ENCODE assay signal across 8 mouse cellular contexts in the genomic region with DNA sequence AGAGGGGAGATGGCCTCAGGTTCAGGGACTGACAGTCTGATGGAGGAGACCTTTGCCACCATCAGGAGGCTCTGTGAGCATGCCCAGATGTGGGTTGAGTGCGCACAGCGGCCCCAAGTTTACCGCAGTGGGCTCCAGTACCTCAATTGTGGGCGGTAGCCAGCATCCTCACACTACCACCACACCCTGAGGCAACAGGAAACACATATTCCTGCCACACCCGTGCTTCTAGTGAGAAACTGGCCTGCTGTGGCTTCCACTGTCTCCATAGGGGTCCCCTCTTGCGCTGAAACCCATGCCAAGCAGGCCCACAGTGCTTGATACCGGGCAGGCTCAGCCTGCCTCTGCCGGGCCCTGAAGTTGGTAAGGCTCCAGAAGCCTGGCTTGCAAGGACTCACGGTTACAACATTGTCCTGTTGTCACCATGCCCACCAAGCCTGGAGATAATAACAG. TPM values are rescaled to one million over a fixed set of nuclear protein-coding genes. Genes with fewer than 3 reads are reported as not detected.
DNase-seq lines count a peak whose midpoint lies in the region; ATAC-seq and TF ChIP-seq lines count a peak whose summit lies in the region.

No protein-coding gene starts in this region.

- peaks cover 26% of the 10 kb centered on the region for H3K4me1 ChIP-seq in kidney, embryonic 16.5 days (ENCODE audit: insufficient read depth, low read length)
- peaks cover 17% of the 10 kb centered on the region for H3K4me1 ChIP-seq in bone marrow, adult 2 months (ENCODE audit: control insufficient read depth, insufficient read depth, low read length)
- H3K4me1 ChIP-seq in lung, embryonic 14.5 days (ENCODE audit: insufficient read depth): peaks cover 9% of the 10 kb centered on the region

- no peaks in the 10 kb centered on the region for H3K27me3 ChIP-seq in kidney, embryonic 16.5 days (ENCODE audit: insufficient read depth, low read length)
- H3K27me3 ChIP-seq in lung, embryonic 14.5 days (ENCODE audit: insufficient read depth, low read length): no peaks in the 10 kb centered on the region

- 0 out of 2 replicates have a peak, but pooled peaks have one; percentile 14 for ATAC-seq in kidney, embryonic 16.5 days (ENCODE audit: low FRiP score, low TSS enrichment)
- peak; percentile 43 for ATAC-seq in lung, embryonic 14.5 days (ENCODE audit: insufficient read depth)

- H3K4me3 ChIP-seq in kidney, embryonic 16.5 days (ENCODE audit: low read length): no peak overlapping the region
- no peak overlapping the region for H3K4me3 ChIP-seq in bone marrow, adult 2 months (replicated peaks; ENCODE audit: control insufficient read depth, low read depth, low read length)
- H3K4me3 ChIP-seq in lung, embryonic 14.5 days (ENCODE audit: low read depth, low read length): no peak overlapping the region

- no peak; the same call in 1 of the 2 replicates for TF ChIP-seq CTCF in bone marrow, adult 2 months (IDR thresholded peaks at IDR 0.05; ENCODE audit: control insufficient read depth, insufficient read depth, low read length)
- no peak for TF ChIP-seq CTCF in lung, embryonic 14.5 days (IDR thresholded peaks at IDR 0.05; ENCODE audit: low read depth)

- H3K9me3 ChIP-seq in kidney, embryonic 16.5 days (ENCODE audit: low read length): no peaks in the 10 kb centered on the region
- no peaks in the 10 kb centered on the region for H3K9me3 ChIP-seq in lung, embryonic 14.5 days (ENCODE audit: low read depth, low read length)

- 60% methylated on average over 9 of the region's 9 CpGs for WGBS in kidney, embryonic 16.5 days
- WGBS in bone marrow, adult 2 months: 4% methylated on average over 9 of the region's 9 CpGs
- 50% methylated on average over 9 of the region's 9 CpGs for WGBS in lung, embryonic 14.5 days

- DNase-seq in kidney, adult 18-20 months: no peak
- DNase-seq in heart, postnatal 14 days: peak; percentile 54 to 64
- DNase-seq in lung, embryonic 14.5 days: peak; percentile 30
- peak; percentile 55 for DNase-seq in thymus, postnatal 14 days
- DNase-seq in frontal cortex, postnatal 14 days (ENCODE audit: low spot score in 2 of 2): no peak
- no peak for DNase-seq in left cerebral cortex, adult 8-10 months (ENCODE audit: low spot score in 2 of 2)

- peak overlapping the region; percentile 14; the same call in 1 of the 2 replicates for H3K4me2 ChIP-seq in kidney, embryonic 16.5 days (replicated peaks; ENCODE audit: low read depth, low read length)
- H3K4me2 ChIP-seq in lung, embryonic 14.5 days: peak overlapping the region; percentile 24

- TF ChIP-seq POLR2A in bone marrow, adult 2 months (IDR thresholded peaks at IDR 0.05; ENCODE audit: borderline replicate concordance, control insufficient read depth, low read depth, low read length): peak; percentile 45; the same call in 1 of the 2 replicates

- intact Hi-C loops in heart, postnatal 14 days (cut with DNase I): no loop called here

- H3K27ac ChIP-seq in kidney, embryonic 16.5 days (ENCODE audit: low read length): no peak overlapping the region; the same call in 1 of the 2 replicates
- peak overlapping the region; percentile 85 for H3K27ac ChIP-seq in bone marrow, adult 2 months (ENCODE audit: control insufficient read depth, insufficient read depth, low read depth, low read length, poor library complexity)
- H3K27ac ChIP-seq in lung, embryonic 14.5 days (ENCODE audit: low read depth): peak overlapping the region; percentile 81

- no peak overlapping the region for H3K9ac ChIP-seq in kidney, embryonic 16.5 days (replicated peaks; ENCODE audit: low read length)
- H3K9ac ChIP-seq in lung, embryonic 14.5 days: no peak overlapping the region; the same call in 1 of the 2 replicates

- H3K36me3 ChIP-seq in kidney, embryonic 16.5 days (ENCODE audit: insufficient read depth, low read length): no peaks in the 10 kb centered on the region
- H3K36me3 ChIP-seq in lung, embryonic 14.5 days (ENCODE audit: insufficient read depth): no peaks in the 10 kb centered on the region

RNA-seq across cellular contexts. Expression of gene Man1c1, which starts 30.6 kb away (rescaled TPM):
- polyA plus RNA-seq in kidney, embryonic 16.5 days (2015; fragmentation: Nextera tagmentation; extraction: Ambion mirVana): 3.5 and 3.7 TPM in 2 replicates
- 2.7 and 7.3 TPM in 2 replicates for polyA plus RNA-seq in bone marrow, adult 2 months (2011; ENCODE audit: insufficient read depth, insufficient read length, low replicate concordance, missing spikeins)
- total RNA-seq in heart, postnatal 14 days (2021): 10 to 100 TPM; 25.1 to 25.8 TPM
- 3.3 and 4.3 TPM in 2 replicates for polyA plus RNA-seq in lung, embryonic 14.5 days (2014; fragmentation: Nextera tagmentation; extraction: Ambion mirVana)
- total RNA-seq in left cerebral cortex, adult 8-10 months (2022): 10 to 100 TPM; 34.6 to 40.0 (median 38.4) TPM

RNA-seq across cellular contexts. Expression of gene Ldlrap1, which starts 33.2 kb away (rescaled TPM):
- polyA plus RNA-seq in kidney, embryonic 16.5 days (2015; fragmentation: Nextera tagmentation; extraction: Ambion mirVana): 21.7 and 23.1 TPM in 2 replicates
- polyA plus RNA-seq in bone marrow, adult 2 months (2011; ENCODE audit: insufficient read depth, insufficient read length, low replicate concordance, missing spikeins): 23.1 and 45.9 TPM in 2 replicates
- total RNA-seq in heart, postnatal 14 days (2021): 10 to 100 TPM; 18.3 to 18.6 TPM
- polyA plus RNA-seq in lung, embryonic 14.5 days (2014; fragmentation: Nextera tagmentation; extraction: Ambion mirVana): 21.2 and 22.2 TPM in 2 replicates
- total RNA-seq in left cerebral cortex, adult 8-10 months (2022): 1 to 10 TPM; 2.8 to 4.8 (median 4.4) TPM

Comparison
In these comparisons a context has a peak if more than half of its experiments do, and no peak if none do; other contexts are left out.
1. DNase-seq: peak in heart, postnatal 14 days (2 of 2), lung, embryonic 14.5 days (single experiment) and thymus, postnatal 14 days (single experiment); none in kidney, adult 18-20 months (single experiment), frontal cortex, postnatal 14 days (0 of 2) and left cerebral cortex, adult 8-10 months (0 of 2).